Mouse (Mus musculus): ENCODE results near the gene Runx1.

DNA sequence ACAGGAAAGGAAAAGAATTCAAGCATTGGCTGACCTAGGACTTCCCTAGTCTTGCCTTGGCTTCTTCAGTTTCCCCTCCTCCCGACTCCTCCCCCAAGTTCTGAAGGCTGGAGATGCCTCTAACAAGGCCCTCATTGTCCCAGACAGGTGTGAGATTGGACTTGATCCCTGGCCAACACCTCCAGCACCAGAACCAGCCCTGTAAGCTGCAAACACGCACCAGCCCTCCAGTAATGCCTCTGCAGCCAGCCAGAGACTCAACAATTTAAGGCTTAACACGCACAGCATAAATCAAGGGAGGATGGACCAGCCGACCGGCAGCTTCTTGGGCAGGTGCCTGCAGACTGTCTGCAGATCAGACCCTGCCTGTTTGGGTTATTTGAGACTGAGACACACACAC, 195.0 kb downstream of the Runx1 start:
- TF ChIP-seq CTCF (conservative IDR thresholded peaks at IDR 0.05 in 1 of 2, IDR thresholded peaks at IDR 0.05 in 1 of 2; ENCODE audit: low read depth in 2 of 2, low read length in 2 of 2) (no peak), JUND (conservative IDR thresholded peaks at IDR 0.05; ENCODE audit: low read depth, low read length) (no peak), POLR2A (IDR thresholded peaks at IDR 0.05; ENCODE audit: low read depth, low read length) (no peak), USF2 (conservative IDR thresholded peaks at IDR 0.05; ENCODE audit: low read depth, low read length) (no peak), MAZ (IDR thresholded peaks at IDR 0.05; ENCODE audit: low read depth, low read length) (no peak), POLR2AphosphoS2 (IDR thresholded peaks at IDR 0.05; ENCODE audit: low read depth, low read length) (no peak), USF1 (IDR thresholded peaks at IDR 0.05; ENCODE audit: low read depth, low read length) (no peak), GABPA (IDR thresholded peaks at IDR 0.05; ENCODE audit: insufficient replicate concordance, low read depth, low read length) (no peak), ZMIZ1 (IDR thresholded peaks at IDR 0.05; ENCODE audit: low read depth, low read length) (no peak)
